7 mouse cellular contexts compared by ENCODE assay signal in the genomic region with DNA sequence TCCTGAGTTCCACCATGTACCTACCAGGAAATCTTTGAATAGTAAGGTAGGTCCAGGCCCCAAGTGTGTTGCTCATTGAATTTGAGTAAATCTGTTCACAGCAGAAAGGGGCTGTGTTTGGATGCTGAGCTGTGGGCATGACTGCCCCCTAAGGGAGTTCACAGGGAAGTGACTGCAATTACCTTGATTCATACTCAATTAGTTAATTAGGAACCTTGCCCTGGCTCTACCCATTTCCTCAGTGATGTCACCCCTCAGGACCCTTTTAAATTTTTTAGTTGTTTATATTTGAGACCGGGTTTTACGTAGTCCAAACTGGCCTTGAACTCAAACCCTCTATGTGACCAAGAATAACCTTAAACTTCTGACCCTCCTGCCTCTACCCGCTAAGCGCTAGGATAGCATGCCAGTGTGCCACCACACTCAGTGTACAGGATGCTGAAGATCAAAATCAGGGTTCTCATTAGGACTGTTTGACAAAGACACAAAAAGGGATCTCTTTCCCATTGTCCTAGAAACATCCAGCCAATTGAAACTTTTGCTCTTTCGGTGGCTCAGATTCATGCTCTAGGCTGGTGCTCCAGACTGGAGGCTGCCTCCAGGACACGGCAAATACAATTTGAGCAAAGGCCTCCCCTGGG. TPM values are rescaled to one million over a fixed set of nuclear protein-coding genes. Genes with fewer than 3 reads are reported as not detected.
A peak's percentile ranks its signal among the peaks of the same experiment; 100 is the strongest.
DNase-seq lines count a peak whose midpoint lies in the region; ATAC-seq and TF ChIP-seq lines count a peak whose summit lies in the region.

No protein-coding gene starts in this region.

- TF ChIP-seq POLR2A in testis, adult 2 months (IDR thresholded peaks at IDR 0.05; ENCODE audit: control insufficient read depth, low read depth, low read length): no peak

- TF ChIP-seq CTCF in testis, adult 2 months (IDR thresholded peaks at IDR 0.05; ENCODE audit: control insufficient read depth, insufficient read depth, insufficient replicate concordance, low read depth, low read length): no peak

- peak overlapping the region; percentile 52 for H3K4me3 ChIP-seq in testis, adult 2 months (ENCODE audit: control insufficient read depth, low read depth, low read length)
- H3K4me3 ChIP-seq in forebrain, embryonic 12.5 days (replicated peaks): peak overlapping the region; percentile 67
- H3K4me3 ChIP-seq in liver, embryonic 13.5 days (replicated peaks): peak overlapping the region; percentile 63
- H3K4me3 ChIP-seq in stomach, embryonic 15.5 days (replicated peaks): peak overlapping the region; percentile 65

- H3K4me1 ChIP-seq in testis, adult 2 months (ENCODE audit: control insufficient read depth, insufficient read depth, low read length): peaks cover 6% of the 10 kb centered on the region
- peaks cover 17% of the 10 kb centered on the region for H3K4me1 ChIP-seq in forebrain, embryonic 12.5 days
- peaks cover 18% of the 10 kb centered on the region for H3K4me1 ChIP-seq in liver, embryonic 13.5 days (replicated peaks)
- peaks cover 9% of the 10 kb centered on the region; the same call in 1 of the 2 replicates for H3K4me1 ChIP-seq in stomach, embryonic 15.5 days

- WGBS in forebrain, embryonic 12.5 days: 4% methylated on average over 6 of the region's 6 CpGs
- WGBS in liver, embryonic 13.5 days (ENCODE audit: insufficient replicate concordance): 15% methylated on average over 6 of the region's 6 CpGs
- 13% methylated on average over 6 of the region's 6 CpGs for WGBS in stomach, embryonic 15.5 days

- H3K36me3 ChIP-seq in testis, adult 2 months (ENCODE audit: control insufficient read depth, insufficient read depth, low read length): no peaks in the 10 kb centered on the region
- 0 out of 2 replicates have a peak, but pooled peaks cover 1% of the 10 kb centered on the region for H3K36me3 ChIP-seq in forebrain, embryonic 12.5 days (replicated peaks)
- no peaks in the 10 kb centered on the region for H3K36me3 ChIP-seq in liver, embryonic 13.5 days
- no peaks in the 10 kb centered on the region for H3K36me3 ChIP-seq in stomach, embryonic 15.5 days

- no peak overlapping the region for H3K27ac ChIP-seq in testis, adult 2 months (ENCODE audit: control insufficient read depth, insufficient read depth, low read depth, low read length)
- H3K27ac ChIP-seq in forebrain, embryonic 12.5 days: peak overlapping the region; percentile 86
- no peak overlapping the region for H3K27ac ChIP-seq in liver, embryonic 13.5 days
- H3K27ac ChIP-seq in stomach, embryonic 15.5 days: no peak overlapping the region

- peak; percentile 46 for ATAC-seq in forebrain, embryonic 12.5 days (ENCODE audit: low FRiP score)
- peak; percentile 27 for ATAC-seq in liver, embryonic 13.5 days (ENCODE audit: low read depth)
- ATAC-seq in stomach, embryonic 15.5 days (ENCODE audit: insufficient read depth, low FRiP score, low read depth): 0 out of 2 replicates have a peak, but pooled peaks have one; percentile 23

- H3K4me2 ChIP-seq in forebrain, embryonic 12.5 days: peak overlapping the region; percentile 87
- H3K4me2 ChIP-seq in liver, embryonic 13.5 days: peak overlapping the region; percentile 93
- peak overlapping the region; percentile 100 for H3K4me2 ChIP-seq in stomach, embryonic 15.5 days

- no peaks in the 10 kb centered on the region for H3K27me3 ChIP-seq in testis, adult 2 months (ENCODE audit: control insufficient read depth, insufficient read depth, low read length)
- no peaks in the 10 kb centered on the region for H3K27me3 ChIP-seq in forebrain, embryonic 12.5 days
- peaks cover 43% of the 10 kb centered on the region for H3K27me3 ChIP-seq in liver, embryonic 13.5 days
- no peaks in the 10 kb centered on the region for H3K27me3 ChIP-seq in stomach, embryonic 15.5 days (replicated peaks)

- H3K9me3 ChIP-seq in forebrain, embryonic 12.5 days: no peaks in the 10 kb centered on the region
- no peaks in the 10 kb centered on the region for H3K9me3 ChIP-seq in liver, embryonic 13.5 days (replicated peaks)
- H3K9me3 ChIP-seq in stomach, embryonic 15.5 days: no peaks in the 10 kb centered on the region

- peak overlapping the region; percentile 84 for H3K9ac ChIP-seq in forebrain, embryonic 12.5 days
- peak overlapping the region; percentile 70; the same call in 1 of the 2 replicates for H3K9ac ChIP-seq in liver, embryonic 13.5 days
- no peak overlapping the region; the same call in 1 of the 2 replicates for H3K9ac ChIP-seq in stomach, embryonic 15.5 days

- DNase-seq in testis, postnatal 10 days (ENCODE audit: low spot score): no peak
- no peak for DNase-seq in liver, embryonic 13.5 days
- no peak for DNase-seq in adrenal gland, postnatal 14 days
- DNase-seq in kidney, adult 8-10 months: no peak

RNA-seq across cellular contexts. Expression of a gene that starts 0.5 kb away (rescaled TPM):
- polyA plus RNA-seq in testis, adult 2 months (2012; rRNA removed): 0.84 and 1.6 TPM in 2 replicates
- polyA plus RNA-seq in forebrain, embryonic 12.5 days (2016; fragmentation: Nextera tagmentation; extraction: Ambion mirVana): 19.2 and 19.3 TPM in 2 replicates
- 2.9 and 3.1 TPM in 2 replicates for polyA plus RNA-seq in liver, embryonic 13.5 days (2015; fragmentation: Nextera tagmentation; extraction: Ambion mirVana)
- polyA plus RNA-seq in stomach, embryonic 15.5 days (2015; fragmentation: Nextera tagmentation; extraction: Ambion mirVana): 16.4 and 18.1 TPM in 2 replicates
- total RNA-seq in adrenal gland, postnatal 14 days (2021): 8.4 and 8.7 TPM in 2 replicates

RNA-seq across cellular contexts. Expression of a gene that starts 11.7 kb away (rescaled TPM):
- 58.3 and 64.9 TPM in 2 replicates for polyA plus RNA-seq in testis, adult 2 months (2012; rRNA removed)
- polyA plus RNA-seq in forebrain, embryonic 12.5 days (2016; fragmentation: Nextera tagmentation; extraction: Ambion mirVana): 413 and 432 TPM in 2 replicates
- 460 and 482 TPM in 2 replicates for polyA plus RNA-seq in liver, embryonic 13.5 days (2015; fragmentation: Nextera tagmentation; extraction: Ambion mirVana)
- 489 and 511 TPM in 2 replicates for polyA plus RNA-seq in stomach, embryonic 15.5 days (2015; fragmentation: Nextera tagmentation; extraction: Ambion mirVana)
- total RNA-seq in adrenal gland, postnatal 14 days (2021): 347 and 433 TPM in 2 replicates

RNA-seq across cellular contexts. Expression of a gene that starts 49.6 kb away (rescaled TPM):
- 23.7 and 27.7 TPM in 2 replicates for polyA plus RNA-seq in testis, adult 2 months (2012; rRNA removed)
- 17.8 and 18.3 TPM in 2 replicates for polyA plus RNA-seq in forebrain, embryonic 12.5 days (2016; fragmentation: Nextera tagmentation; extraction: Ambion mirVana)
- 7.8 and 9.9 TPM in 2 replicates for polyA plus RNA-seq in liver, embryonic 13.5 days (2015; fragmentation: Nextera tagmentation; extraction: Ambion mirVana)
- polyA plus RNA-seq in stomach, embryonic 15.5 days (2015; fragmentation: Nextera tagmentation; extraction: Ambion mirVana): 18.9 and 20.8 TPM in 2 replicates
- total RNA-seq in adrenal gland, postnatal 14 days (2021): 26.3 and 33.8 TPM in 2 replicates
